ENCODE assay signal across 19 mouse cellular contexts in genomic region chr4:144686268-144686667, GRCm38 (mm10). TPM values are rescaled to one million over a fixed set of nuclear protein-coding genes. Genes with fewer than 3 reads are reported as not detected.
DNase-seq lines count a peak whose midpoint lies in the region; ATAC-seq and TF ChIP-seq lines count a peak whose summit lies in the region.
"Had no signal": no experiment of that assay in that cellular context is flagged by ENCODE, and none has a peak within 500 bp of the region (broad histone marks: within the 10 kb centered on the region; RNA-seq: fewer than 3 reads in every experiment).

Gm436 (minus strand) TSS chr4:144686368.

- no peak within 1 kb of the TSS for H3K4me3 ChIP-seq in stomach, postnatal 0 days (ENCODE audit: low read depth, low read length)

- no peaks in the 10 kb centered on the region for H3K36me3 ChIP-seq in stomach, postnatal 0 days (ENCODE audit: control insufficient read depth, insufficient read depth, low read length)
- H3K36me3 ChIP-seq: G1E had no signal

- H3K4me2 ChIP-seq in stomach, postnatal 0 days (replicated peaks; ENCODE audit: low read depth) = no peak within 1 kb of the TSS

- no peak within 1 kb of the TSS for H3K9ac ChIP-seq in stomach, postnatal 0 days (ENCODE audit: low read length)

- no peaks in the 10 kb centered on the region for H3K4me1 ChIP-seq in stomach, postnatal 0 days (replicated peaks; ENCODE audit: control insufficient read depth, insufficient read depth)

- no peaks in the 10 kb centered on the region for H3K9me3 ChIP-seq in stomach, postnatal 0 days (ENCODE audit: control insufficient read depth, low read length)

- H3K27me3 ChIP-seq in stomach, postnatal 0 days (ENCODE audit: control insufficient read depth, insufficient read depth, low read length) = no peaks in the 10 kb centered on the region
- H3K27me3 ChIP-seq: Patski had no signal

- ATAC-seq in stomach, postnatal 0 days (ENCODE audit: low FRiP score, low TSS enrichment) = no peak
- ATAC-seq: activated CD4-positive, CD25-positive, alpha-beta regulatory T cell, adult 4 months; CD4-positive, CD25-positive, alpha-beta regulatory T cell, adult 4 months; Patski had no signal

- 45% methylated on average over 2 of the region's 2 CpGs for WGBS in stomach, postnatal 0 days

- TF ChIP-seq CTCF in stomach, postnatal 0 days (IDR thresholded peaks at IDR 0.05; ENCODE audit: low read depth) = no peak

- no peak within 1 kb of the TSS for H3K27ac ChIP-seq in stomach, postnatal 0 days (replicated peaks)

- peak; percentile 12 for DNase-seq in gonadal fat pad, adult 2 months (ENCODE audit: low read depth)
- no peak for DNase-seq in stomach, postnatal 0 days (ENCODE audit: low spot score)
- DNase-seq: adrenal gland, adult 2 months; adrenal gland, adult 8-10 months; adrenal gland, postnatal 10 days; adrenal gland, postnatal 14 days; adrenal gland, postnatal 25 days; adrenal gland, postnatal 36 days; B cell, adult 2 months; cerebellum, adult 11 months; cerebellum, adult 11-12 months; cerebellum, adult 18-20 months; cerebellum, adult 2 months had no signal

- TF ChIP-seq EP300 in stomach, postnatal 0 days (optimal IDR thresholded peaks at IDR 0.05) = no peak

RNA-seq across cellular contexts. Expression of gene Gm436, which starts in this region (rescaled TPM):
- polyA plus RNA-seq in gonadal fat pad, adult 2 months (2012; rRNA removed) = not detected in 2 replicates
- not detected in 2 replicates for polyA plus RNA-seq in stomach, postnatal 0 days (2015; fragmentation: Nextera tagmentation; extraction: Ambion mirVana)
- polyA plus RNA-seq: activated CD4-positive, CD25-positive, alpha-beta regulatory T cell, adult 4 months; adrenal gland, adult 2 months; brain, embryonic 14.5 days; C2C12; CD4-positive, CD25-positive, alpha-beta regulatory T cell, adult 4 months; cerebellum, adult 2 months; G1E; Patski had no signal

Comparison
In these comparisons a context has a peak if more than half of its experiments do, and no peak if none do; other contexts are left out.
1. Peak in DNase-seq in gonadal fat pad, adult 2 months; RNA of the gene not detected or under 1 TPM.